Comparison of ENCODE assay signal across 10 mouse cellular contexts in the genomic region with DNA sequence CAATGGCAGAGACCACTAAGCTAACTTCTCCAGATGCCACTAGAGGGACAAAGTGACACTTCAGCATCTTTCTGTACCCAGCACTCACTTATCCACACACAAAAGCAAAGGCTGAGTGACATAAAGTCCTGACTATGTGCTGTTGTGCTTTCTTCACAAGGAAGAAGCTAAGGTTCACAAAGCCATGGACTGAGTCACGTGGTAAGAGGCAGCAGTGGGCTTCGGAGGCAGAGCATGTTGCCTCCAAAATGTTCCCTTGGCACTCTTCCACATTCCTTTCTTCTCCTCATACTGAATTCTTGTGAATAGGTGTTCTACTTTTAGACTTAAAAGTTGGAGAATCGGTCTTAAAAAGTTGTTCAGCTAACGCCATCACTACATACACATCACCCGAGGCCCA. TPM values are rescaled to one million over a fixed set of nuclear protein-coding genes. Genes with fewer than 3 reads are reported as not detected.
DNase-seq lines count a peak whose midpoint lies in the region; ATAC-seq and TF ChIP-seq lines count a peak whose summit lies in the region.
"Had no signal": no experiment of that assay in that cellular context is flagged by ENCODE, and none has a peak within 500 bp of the region (broad histone marks: within the 10 kb centered on the region; RNA-seq: fewer than 3 reads in every experiment).

No protein-coding gene starts in this region.

- H3K4me2 ChIP-seq in heart, embryonic 14.5 days (ENCODE audit: low read length): peak overlapping the region; percentile 71
- H3K4me2 ChIP-seq in forebrain, postnatal 0 days (ENCODE audit: low read depth): peak overlapping the region; percentile 54

- intact Hi-C loops in heart, postnatal 10 days (cut with DNase I): no loop called here

- ATAC-seq in heart, embryonic 14.5 days (ENCODE audit: insufficient number of reproducible peaks, insufficient read depth, low FRiP score, low read depth): no peak
- no peak for ATAC-seq in forebrain, postnatal 0 days
- ATAC-seq in erythroblast, adult 5-6 weeks (replicated peaks; ENCODE audit: low FRiP score, poor library complexity, severe bottlenecking): no peak

- peak overlapping the region; percentile 45 to 60; a peak in 1 of 4 replicates for H3K27ac ChIP-seq in heart, embryonic 14.5 days (replicated peaks in 1 of 2; ENCODE audit: control insufficient read depth in 1 of 2, insufficient read depth in 1 of 2, low read depth in 2 of 2, low read length in 2 of 2)
- peak overlapping the region; percentile 29; the same call in 1 of the 2 replicates for H3K27ac ChIP-seq in bone marrow, adult 2 months (ENCODE audit: control insufficient read depth, insufficient read depth, low read depth, low read length, poor library complexity)
- H3K27ac ChIP-seq in forebrain, postnatal 0 days (ENCODE audit: low read depth, low read length): peak overlapping the region; percentile 84
- H3K27ac ChIP-seq in midbrain, embryonic 10.5 days (replicated peaks): peak overlapping the region; percentile 90

- H3K36me3 ChIP-seq in heart, embryonic 14.5 days (ENCODE audit: control insufficient read depth, insufficient read depth, low read length): no peaks in the 10 kb centered on the region
- no peaks in the 10 kb centered on the region for H3K36me3 ChIP-seq in forebrain, postnatal 0 days (ENCODE audit: insufficient read depth)
- no peaks in the 10 kb centered on the region for H3K36me3 ChIP-seq in midbrain, embryonic 10.5 days

- no peaks in the 10 kb centered on the region for H3K9me3 ChIP-seq in heart, embryonic 14.5 days (ENCODE audit: control insufficient read depth, low read length)
- H3K9me3 ChIP-seq in forebrain, postnatal 0 days (ENCODE audit: low read length): no peaks in the 10 kb centered on the region
- no peaks in the 10 kb centered on the region for H3K9me3 ChIP-seq in midbrain, embryonic 10.5 days (replicated peaks)

- no peak overlapping the region; the same call in 1 of the 2 replicates for H3K9ac ChIP-seq in heart, embryonic 14.5 days (ENCODE audit: low read length)
- H3K9ac ChIP-seq in forebrain, postnatal 0 days: peak overlapping the region; percentile 65

- no peak for TF ChIP-seq POLR2A in bone marrow, adult 2 months (IDR thresholded peaks at IDR 0.05; ENCODE audit: borderline replicate concordance, control insufficient read depth, low read depth, low read length)

- WGBS in heart, embryonic 14.5 days: 25% methylated on average over 5 of the region's 5 CpGs
- 40% methylated on average over 5 of the region's 5 CpGs for WGBS in bone marrow, adult 2 months
- WGBS in forebrain, postnatal 0 days: 24% methylated on average over 5 of the region's 5 CpGs
- 92% methylated on average over 5 of the region's 5 CpGs for WGBS in midbrain, embryonic 10.5 days

- TF ChIP-seq CTCF in bone marrow, adult 2 months (IDR thresholded peaks at IDR 0.05; ENCODE audit: control insufficient read depth, insufficient read depth, low read length): no peak
- peak; percentile 31; the same call in 1 of the 2 replicates for TF ChIP-seq CTCF in forebrain, postnatal 0 days (IDR thresholded peaks at IDR 0.05; ENCODE audit: low read depth)

- peaks cover 21 to 28% of the 10 kb centered on the region in 2 experiments for H3K4me1 ChIP-seq in heart, embryonic 14.5 days (ENCODE audit: control insufficient read depth in 2 of 2, insufficient read depth in 2 of 2, low read length in 2 of 2)
- H3K4me1 ChIP-seq in bone marrow, adult 2 months (ENCODE audit: control insufficient read depth, insufficient read depth, low read length): peaks cover 5% of the 10 kb centered on the region
- peaks cover 25% of the 10 kb centered on the region for H3K4me1 ChIP-seq in forebrain, postnatal 0 days (ENCODE audit: insufficient read depth)
- peaks cover 69% of the 10 kb centered on the region for H3K4me1 ChIP-seq in midbrain, embryonic 10.5 days

- H3K27me3 ChIP-seq in heart, embryonic 14.5 days (ENCODE audit: control insufficient read depth, insufficient read depth, low read length): no peaks in the 10 kb centered on the region
- no peaks in the 10 kb centered on the region for H3K27me3 ChIP-seq in forebrain, postnatal 0 days (ENCODE audit: insufficient read depth, low read length)
- H3K27me3 ChIP-seq in midbrain, embryonic 10.5 days (ENCODE audit: low read depth, poor library complexity, severe bottlenecking): no peaks in the 10 kb centered on the region

- no peak for DNase-seq in heart, postnatal 10 days
- no peak for DNase-seq in forebrain, postnatal 0 days
- DNase-seq in midbrain, embryonic 10.5 days (ENCODE audit: low spot score): no peak
- DNase-seq in right cerebral cortex, postnatal 4 days: no peak
- DNase-seq in embryo, embryonic 9.5 days (ENCODE audit: extremely low spot score): no peak
- DNase-seq: thymus, adult 18-20 months had no signal

- H3K4me3 ChIP-seq in heart, embryonic 14.5 days (ENCODE audit: control insufficient read depth in 1 of 2, insufficient read depth in 1 of 2, low read depth in 1 of 2, low read length in 2 of 2): peak overlapping the region; percentile 26 to 33; a peak in 3 of 4 replicates
- H3K4me3 ChIP-seq in bone marrow, adult 2 months (replicated peaks; ENCODE audit: control insufficient read depth, low read depth, low read length): peak overlapping the region; percentile 23
- peak overlapping the region; percentile 48 for H3K4me3 ChIP-seq in forebrain, postnatal 0 days (ENCODE audit: low read depth, low read length)
- H3K4me3 ChIP-seq in midbrain, embryonic 10.5 days: peak overlapping the region; percentile 61; the same call in 1 of the 2 replicates
- H3K4me3 ChIP-seq: myocyte had no signal

RNA-seq across cellular contexts. Expression of gene Gng2, which starts 3.0 kb away (rescaled TPM):
- 49.9 and 59.3 TPM in 2 replicates for polyA plus RNA-seq in heart, embryonic 14.5 days (2014; fragmentation: Nextera tagmentation; extraction: Ambion mirVana)
- 10 to 100 TPM; 20.7 to 30.5 TPM for total RNA-seq in heart, postnatal 10 days (2021)
- polyA plus RNA-seq in bone marrow, adult 2 months (2011; ENCODE audit: insufficient read depth, insufficient read length, low replicate concordance, missing spikeins): 8.7 and 23.1 TPM in 2 replicates
- total RNA-seq in forebrain, postnatal 0 days (2014; rRNA removed): 447 and 546 TPM in 2 replicates
- 367 and 462 TPM in 2 replicates for polyA plus RNA-seq in forebrain, postnatal 0 days (2015; fragmentation: Nextera tagmentation; extraction: Ambion mirVana)
- 82.4 and 121 TPM in 2 replicates for polyA plus RNA-seq in midbrain, embryonic 10.5 days (2016; fragmentation: Nextera tagmentation; extraction: Ambion mirVana)
- total RNA-seq in erythroblast, adult 5-6 weeks (2015; ENCODE audit: low replicate concordance): 8.6 and 44.8 TPM in 2 replicates
- total RNA-seq in erythroblast, adult 5-6 weeks (2017; ENCODE audit: low replicate concordance): 6.6 and 11.4 TPM in 2 replicates

Comparison
In these comparisons a context has a peak if more than half of its experiments do, and no peak if none do; other contexts are left out.
1. H3K27ac ChIP-seq: peak in every context shown above with its lines; median percentile 90 in midbrain, embryonic 10.5 days; 84 in forebrain, postnatal 0 days; 52 in heart, embryonic 14.5 days; 29 in bone marrow, adult 2 months.